Mouse (Mus musculus) lung, embryonic 14.5 days (tissue): Measurements from ENCODE around the gene Slc2a10. TPM values are rescaled to one million over a fixed set of nuclear protein-coding genes. Genes with fewer than 3 reads are reported as not detected.
"Not testable (repeated sequence)": the region's sequence is repeated elsewhere in the genome, so short reads cannot be mapped to it uniquely, and the experiment has no call there.

Experiments
- ATAC-seq: fragments of 200-750 bp; cut with Nextera tagmentation; 2 replicates; pipeline ENCODE4 v1.8.0; 2017; ENCODE audit warnings: mild to moderate bottlenecking, moderate TSS enrichment, moderate library complexity; ENCODE audit not compliant: insufficient read depth
- DNase-seq: peaks from one replicate; pipeline ENCODE4 v3.0.0-alpha.2; 2015
- H3K27ac ChIP-seq: fragments of 300-500 bp; sonication (generic); 2 replicates; pipeline ENCODE4 v1.5.1; 2014; ENCODE audit warnings: low read depth, mild to moderate bottlenecking, moderate library complexity
- H3K27me3 ChIP-seq: fragments of 300-500 bp; sonication (generic); 2 replicates; pipeline ENCODE4 v1.6.1; 2014; ENCODE audit warnings: low read length, control low read depth; ENCODE audit not compliant: insufficient read depth
- H3K36me3 ChIP-seq: fragments of 300-500 bp; sonication (generic); 2 replicates; pipeline ENCODE4 v1.6.1; 2014; ENCODE audit warnings: control low read depth; ENCODE audit not compliant: insufficient read depth
- H3K4me1 ChIP-seq: fragments of 300-500 bp; sonication (generic); 2 replicates; pipeline ENCODE4 v1.6.1; 2014; ENCODE audit warnings: antibody characterized with exemption, control low read depth; ENCODE audit not compliant: insufficient read depth
- H3K4me2 ChIP-seq: fragments of 300-500 bp; sonication (generic); 2 replicates; pipeline ENCODE4 v1.6.1; 2014; ENCODE audit warnings: mild to moderate bottlenecking
- H3K4me3 ChIP-seq: fragments of 300-500 bp; sonication (generic); 2 replicates; pipeline ENCODE4 v1.5.1; 2014; ENCODE audit warnings: low read depth, low read length
- H3K9ac ChIP-seq: fragments of 300-500 bp; sonication (generic); 2 replicates; pipeline ENCODE4 v1.6.1; 2014
- H3K9me3 ChIP-seq: fragments of 300-500 bp; sonication (generic); 2 replicates; pipeline ENCODE4 v1.6.1; 2016; ENCODE audit warnings: low read depth, low read length, control low read depth
- CTCF ChIP-seq: IDR thresholded peaks from 2 replicates; pipeline ENCODE4 v1.5.1; 2016; ENCODE audit warnings: antibody characterized with exemption, low read depth
- WGBS: fragments of 180-500 bp; shearing (Covaris S2); extraction: QIAGEN DNeasy Blood & Tissue Kit; methylation state at CpG from one replicate; pipeline ENCODE4 v1.1.7; 2014; 5-methylcytosine and 5-hydroxymethylcytosine counted together
- polyA plus RNA-seq: library from polyadenylated mRNA; unstranded; fragments of >200 nt; fragmentation: Nextera tagmentation; extraction: Ambion mirVana; gene quantifications from 2 replicates; pipeline ENCODE4 v1.2.1, GENCODE M21; 2014

Gene Slc2a10
- polyA plus RNA-seq, 1 experiment from 2014 or later: 14.6 TPM

DNA sequence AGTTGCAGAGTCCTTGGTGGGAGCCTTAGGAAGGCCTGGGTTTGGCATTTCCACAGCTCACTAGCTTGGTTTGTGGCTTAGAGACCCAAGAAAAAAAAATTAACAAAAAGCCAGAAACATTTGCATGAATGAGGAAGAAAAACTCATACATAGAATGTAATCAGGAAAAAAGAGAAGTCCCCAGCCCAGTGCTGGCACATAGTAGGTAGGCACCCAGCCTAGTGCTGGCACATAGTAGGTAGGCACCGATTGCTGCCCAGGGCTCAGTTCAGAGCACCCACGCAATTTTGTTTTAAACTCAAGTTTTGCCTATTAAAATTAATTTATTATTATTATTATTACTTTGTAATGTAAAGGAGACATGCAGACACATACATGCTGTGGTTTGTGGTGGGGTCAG lies 42.1 kb downstream of the Slc2a10 start:
- Histone ChIP-seq H3K9ac (no peak overlapping the region), H3K4me2 (no peak overlapping the region), H3K27me3 (no peaks in the 10 kb centered on the region), H3K4me3 (no peak overlapping the region), H3K4me1 (no peaks in the 10 kb centered on the region), H3K9me3 (no peaks in the 10 kb centered on the region), H3K27ac (no peak overlapping the region), H3K36me3 (no peaks in the 10 kb centered on the region)
- WGBS: 86% methylated on average over 2 of the region's 2 CpGs
- ATAC-seq (no peak), DNase-seq (no peak)
- no peak for TF ChIP-seq CTCF

GRCm38 (mm10) chr2:165546341-165546740 lies 42.8 kb downstream of the Slc2a10 start:
- Histone ChIP-seq H3K9ac (no peak overlapping the region), H3K27me3 (no peaks in the 10 kb centered on the region), H3K4me3 (no peak overlapping the region), H3K36me3 (no peaks in the 10 kb centered on the region), H3K9me3 (no peaks in the 10 kb centered on the region), H3K4me2 (no peak overlapping the region), H3K4me1 (no peaks in the 10 kb centered on the region), H3K27ac (no peak overlapping the region)
- no peak for ATAC-seq
- DNase-seq: no peak
- WGBS: 45% methylated on average over 8 of the region's 8 CpGs
- no peak for TF ChIP-seq CTCF

DNA sequence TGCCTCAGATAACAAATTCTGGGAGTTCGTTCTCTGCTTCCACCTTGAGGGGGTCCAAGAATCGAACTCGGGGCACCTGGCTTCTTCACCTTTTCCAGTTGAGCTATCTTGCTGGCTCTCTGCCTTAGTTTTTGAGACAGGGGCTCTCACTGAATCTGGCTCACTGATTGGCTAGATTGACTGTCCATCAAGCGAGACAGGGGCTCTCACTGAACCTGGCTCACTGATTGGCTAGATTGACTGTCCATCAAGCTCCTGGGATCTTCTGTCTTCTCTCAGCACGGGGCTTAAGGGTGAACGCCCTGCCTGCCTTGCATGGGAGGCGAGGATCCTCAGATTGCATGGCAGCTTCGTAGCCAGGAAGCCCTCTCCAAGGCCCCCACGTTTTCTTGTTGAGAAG lies 43.8 kb downstream of the Slc2a10 start:
- WGBS: 49% methylated on average over 9 of the region's 9 CpGs
- no peak overlapping the region for H3K4me3 ChIP-seq
- DNase-seq: peak; percentile 80
- no peaks in the 10 kb centered on the region for H3K9me3 ChIP-seq
- H3K4me2 ChIP-seq: no peak overlapping the region
- no peaks in the 10 kb centered on the region for H3K4me1 ChIP-seq
- H3K9ac ChIP-seq: no peak overlapping the region
- H3K27me3 ChIP-seq: no peaks in the 10 kb centered on the region
- ATAC-seq: no peak
- TF ChIP-seq CTCF: no peak
- H3K36me3 ChIP-seq: no peaks in the 10 kb centered on the region
- no peak overlapping the region for H3K27ac ChIP-seq

DNA sequence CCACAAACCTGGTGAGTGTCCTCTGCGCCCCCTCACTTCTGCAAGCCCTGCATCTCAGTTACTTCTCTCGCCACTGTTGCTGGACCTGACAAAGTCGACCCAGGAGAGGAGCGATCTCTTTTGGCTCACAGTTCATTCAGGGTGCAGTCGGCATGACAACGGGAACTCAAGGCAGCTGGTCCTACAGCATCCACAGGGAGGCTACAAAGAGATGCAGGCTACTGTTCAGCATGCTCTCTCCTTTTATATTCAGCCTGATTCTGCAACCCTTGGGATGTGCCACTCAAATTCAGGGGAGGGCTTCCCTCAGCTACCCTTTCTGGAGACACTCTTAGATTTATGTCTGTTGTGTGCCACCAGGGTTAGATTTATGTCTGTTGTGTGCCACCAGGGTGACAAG lies 45.0 kb downstream of the Slc2a10 start:
- no peak overlapping the region for H3K27ac ChIP-seq
- H3K36me3 ChIP-seq: no peaks in the 10 kb centered on the region
- DNase-seq: no peak
- no peaks in the 10 kb centered on the region for H3K27me3 ChIP-seq
- H3K4me3 ChIP-seq: no peak overlapping the region
- no peak overlapping the region for H3K4me2 ChIP-seq
- no peak for TF ChIP-seq CTCF
- no peaks in the 10 kb centered on the region for H3K4me1 ChIP-seq
- H3K9ac ChIP-seq: no peak overlapping the region
- ATAC-seq: no peak
- 65% methylated on average over 6 of the region's 6 CpGs for WGBS
- H3K9me3 ChIP-seq: no peaks in the 10 kb centered on the region

- H3K9ac ChIP-seq, H3K9me3 ChIP-seq, H3K27me3 ChIP-seq, H3K27ac ChIP-seq, H3K4me2 ChIP-seq, H3K36me3 ChIP-seq, ATAC-seq, H3K4me3 ChIP-seq, H3K4me1 ChIP-seq: not testable (repeated sequence)
- 70% methylated on average over 7 of the region's 7 CpGs for WGBS
- DNase-seq: peak; percentile 21
- peak; percentile 35 for TF ChIP-seq CTCF
Measured at GRCm38 (mm10) chr2:165550410-165550809, 46.8 kb downstream of the Slc2a10 start.

DNA sequence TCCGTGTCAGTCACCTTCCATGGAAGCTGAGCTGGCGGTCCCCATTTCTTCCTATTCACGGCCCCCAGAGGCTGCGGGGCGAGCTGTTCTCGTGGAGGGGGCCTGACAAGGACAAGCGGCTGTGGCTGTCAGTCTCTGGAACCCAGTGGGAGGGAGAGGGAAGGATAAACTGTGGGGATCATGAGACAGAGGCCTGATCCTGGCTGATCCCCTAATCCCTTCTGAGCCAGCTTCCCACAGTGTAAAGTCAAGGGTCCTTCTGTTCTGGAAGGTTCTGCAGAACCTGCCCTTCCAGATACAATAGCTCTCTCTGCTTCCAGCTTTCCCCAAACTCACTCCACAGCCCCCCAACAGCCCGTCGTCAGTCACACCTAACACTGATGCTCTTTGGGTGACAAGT lies 50.5 kb downstream of the Slc2a10 start:
- no peak for TF ChIP-seq CTCF
- WGBS: 68% methylated on average over 9 of the region's 9 CpGs
- H3K36me3 ChIP-seq: no peaks in the 10 kb centered on the region

GRCm38 (mm10) chr2:165557278-165557677 lies 53.7 kb downstream of the Slc2a10 start:
- Histone ChIP-seq H3K36me3 (no peaks in the 10 kb centered on the region), H3K27ac (no peak overlapping the region), H3K9ac (no peak overlapping the region), H3K4me3 (no peak overlapping the region), H3K4me2 (no peak overlapping the region), H3K4me1 (no peaks in the 10 kb centered on the region), H3K9me3 (no peaks in the 10 kb centered on the region), H3K27me3 (no peaks in the 10 kb centered on the region)
- no peak for DNase-seq
- TF ChIP-seq CTCF: no peak
- 79% methylated on average over 7 of the region's 7 CpGs for WGBS
- ATAC-seq: no peak

More for the DNA sequence above, 50.5 kb downstream of the Slc2a10 start:
- H3K9me3 ChIP-seq: no peaks in the 10 kb centered on the region
- ATAC-seq (no peak), DNase-seq (no peak)
- no peaks in the 10 kb centered on the region for H3K4me1 ChIP-seq
- H3K4me3 ChIP-seq: no peak overlapping the region
- H3K9ac ChIP-seq: no peak overlapping the region
- H3K27ac ChIP-seq: no peak overlapping the region
- H3K27me3 ChIP-seq: no peaks in the 10 kb centered on the region
- no peak overlapping the region for H3K4me2 ChIP-seq

DNA sequence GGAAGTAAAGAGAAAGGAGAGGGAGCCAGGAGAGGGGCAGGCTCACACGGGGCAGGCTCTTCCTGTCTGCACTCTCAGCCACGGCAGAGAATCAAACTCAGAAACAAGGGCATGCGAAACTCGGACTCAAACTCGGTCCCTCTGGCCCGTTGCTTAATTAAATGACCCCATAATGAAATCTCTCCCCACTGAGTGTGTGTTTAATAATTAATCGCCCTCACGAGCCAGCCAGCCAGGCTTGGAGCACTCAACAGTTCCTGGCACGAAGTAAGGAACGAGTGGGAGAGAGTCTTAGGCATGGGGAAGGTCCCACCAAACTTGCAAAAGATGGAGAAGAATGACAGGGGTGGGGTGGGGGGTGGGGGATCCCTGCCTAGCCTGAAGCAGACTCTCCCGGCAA lies 55.3 kb downstream of the Slc2a10 start:
- no peak for ATAC-seq
- WGBS: 39% methylated on average over 11 of the region's 11 CpGs
- H3K9ac ChIP-seq: no peak overlapping the region

More for the DNA sequence above, 55.3 kb downstream of the Slc2a10 start:
- H3K4me3 ChIP-seq: no peak overlapping the region
- H3K36me3 ChIP-seq: no peaks in the 10 kb centered on the region
- H3K4me2 ChIP-seq: peak overlapping the region; percentile 12; the same call in 1 of the 2 replicates
- DNase-seq: no peak
- H3K27ac ChIP-seq: no peak overlapping the region
- H3K4me1 ChIP-seq: peaks cover 4% of the 10 kb centered on the region; the same call in 1 of the 2 replicates
- no peak for TF ChIP-seq CTCF
- peaks cover 14% of the 10 kb centered on the region for H3K27me3 ChIP-seq
- H3K9me3 ChIP-seq: no peaks in the 10 kb centered on the region
